Mouse (Mus musculus) heart, embryonic 10.5 days (tissue): Measurements from ENCODE around the gene Fam114a2. TPM values are rescaled to one million over a fixed set of nuclear protein-coding genes. Genes with fewer than 3 reads are reported as not detected.
"Not testable (repeated sequence)": the region's sequence is repeated elsewhere in the genome, so short reads cannot be mapped to it uniquely, and the experiment has no call there.

Experiments
- DNase-seq: peaks from one replicate; pipeline ENCODE4 v3.0.0-alpha.2; 2017; ENCODE audit warnings: low spot score
- H3K27ac ChIP-seq: fragments of 300-500 bp; sonication (generic); 2 replicates; pipeline ENCODE4 v1.5.1; 2016; ENCODE audit warnings: mild to moderate bottlenecking
- H3K27me3 ChIP-seq: fragments of 300-500 bp; sonication (generic); 2 replicates; pipeline ENCODE4 v1.6.1; 2016; ENCODE audit warnings: mild to moderate bottlenecking; ENCODE audit not compliant: poor library complexity, insufficient read depth, severe bottlenecking
- H3K36me3 ChIP-seq: fragments of 300-500 bp; sonication (generic); 2 replicates; pipeline ENCODE4 v1.6.1; 2016; ENCODE audit warnings: mild to moderate bottlenecking, moderate library complexity
- H3K4me1 ChIP-seq: fragments of 300-500 bp; sonication (generic); 2 replicates; pipeline ENCODE4 v1.6.1; 2016; ENCODE audit warnings: mild to moderate bottlenecking
- H3K4me3 ChIP-seq: fragments of 300-500 bp; sonication (generic); 2 replicates; pipeline ENCODE4 v1.5.1; 2016; ENCODE audit warnings: mild to moderate bottlenecking, moderate library complexity
- H3K9me3 ChIP-seq: fragments of 300-500 bp; sonication (generic); 2 replicates; pipeline ENCODE4 v1.6.1; 2016; ENCODE audit warnings: mild to moderate bottlenecking, moderate library complexity
- WGBS: fragments of 180-500 bp; shearing (Covaris S2); methylation state at CpG from one replicate; pipeline ENCODE4 v1.1.7; 2016; 5-methylcytosine and 5-hydroxymethylcytosine counted together
- polyA plus RNA-seq: library from polyadenylated mRNA; unstranded; fragments of >200 nt; fragmentation: Nextera tagmentation; extraction: Ambion mirVana; gene quantifications from 2 replicates; pipeline ENCODE4 v1.2.1, GENCODE M21; 2016

Fam114a2 gene
- polyA plus RNA-seq: 68.2 and 75.6 TPM in 2 replicates

DNA sequence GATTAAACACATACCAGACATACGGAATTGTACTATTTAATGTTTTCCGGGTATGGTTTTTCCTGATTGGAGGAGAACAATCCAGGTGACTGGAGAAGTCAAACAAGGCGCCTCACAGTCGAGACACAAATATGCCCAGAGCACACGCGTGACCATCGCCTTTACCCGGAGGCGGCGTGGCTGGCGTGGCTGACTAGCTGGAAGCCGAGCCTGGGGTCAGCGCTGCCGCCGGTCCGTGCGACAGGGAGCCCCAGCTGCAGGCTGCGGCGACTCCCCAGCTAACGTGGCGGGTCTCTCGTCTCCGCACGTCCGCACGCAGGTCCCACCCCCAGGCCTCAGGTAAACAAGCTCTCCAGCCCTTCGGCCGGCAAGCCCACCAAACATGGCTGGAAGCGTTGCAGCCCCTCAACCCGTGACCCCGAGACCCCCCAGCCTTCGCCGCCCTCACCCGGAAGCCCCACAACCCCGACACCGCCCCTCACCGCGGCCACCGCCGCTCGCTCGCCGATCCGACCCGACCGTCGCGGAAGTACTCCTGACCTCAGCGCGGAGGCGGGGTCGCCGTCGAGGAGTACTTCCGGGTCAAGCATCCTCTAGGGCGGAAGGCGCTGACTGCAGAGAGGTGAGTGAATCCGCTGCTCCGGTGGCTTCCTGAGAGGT, at the start of gene Fam114a2, which contains the start of gene Mfap3:
TSS of gene Fam114a2 (minus strand) at position 527 of the 660 bp plus-strand sequence.
TSS of gene Mfap3 (plus strand) at position 574 of the 660 bp plus-strand sequence.
- Histone ChIP-seq H3K9me3 (no peaks in the 10 kb centered on the region), H3K27ac (peak within 1 kb of the TSS; percentile 96), H3K36me3 (peaks cover 22% of the 10 kb centered on the region), H3K27me3 (no peaks in the 10 kb centered on the region), H3K4me1 (peaks cover 13% of the 10 kb centered on the region), H3K4me3 (peak within 1 kb of the TSS; percentile 78)
- WGBS: under 1% methylated on average over 59 of the region's 59 CpGs
- DNase-seq: peak; percentile 96

DNA sequence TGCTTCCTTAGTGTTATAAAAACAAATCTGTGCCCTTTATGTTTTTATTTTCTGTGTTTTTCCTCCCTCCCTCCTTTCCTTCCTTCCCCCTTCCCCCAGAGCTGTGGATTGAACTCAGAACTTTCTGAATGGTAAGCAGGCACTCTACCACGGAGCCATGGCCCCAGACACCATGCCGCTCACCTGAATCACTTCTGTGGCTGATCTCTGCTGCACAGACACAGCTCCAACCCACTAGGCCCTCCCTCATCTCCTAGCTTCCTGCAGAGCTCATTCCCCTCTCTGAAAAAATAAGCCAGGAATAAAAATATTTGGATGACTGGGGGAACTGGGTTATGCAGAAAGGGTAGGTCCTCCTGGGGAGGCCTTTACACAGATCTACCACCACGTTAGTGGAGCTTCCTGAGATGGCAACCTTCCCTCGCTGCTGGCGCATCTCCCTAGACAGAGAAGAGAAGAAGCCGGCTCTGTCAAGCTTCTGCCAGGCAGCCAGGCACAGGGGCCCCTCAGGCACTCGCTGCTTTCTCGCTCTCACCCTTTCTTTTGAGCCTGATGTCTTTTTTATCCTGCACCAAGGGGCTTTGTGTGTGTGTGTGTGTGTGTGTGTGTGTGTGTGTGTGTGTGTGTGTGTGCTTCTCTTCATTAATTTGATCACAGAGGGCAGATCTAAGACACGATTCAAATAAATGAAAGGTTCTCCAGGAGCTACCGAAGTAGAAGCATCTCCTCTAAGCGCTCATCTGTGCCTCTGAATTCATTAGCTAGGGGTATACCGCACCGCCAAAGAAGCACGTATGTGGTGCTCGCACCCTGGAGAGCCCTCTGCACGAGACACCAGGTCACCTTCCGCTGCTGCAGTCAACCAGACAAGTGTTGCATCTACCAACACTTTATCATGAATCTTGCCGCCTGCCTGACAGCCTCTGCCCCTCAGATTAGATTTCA, 47.9 kb upstream of the Fam114a2 start:
- WGBS: 29% methylated on average over 18 of the region's 18 CpGs
- Histone ChIP-seq H3K9me3 (no peaks in the 10 kb centered on the region), H3K36me3 (no peaks in the 10 kb centered on the region), H3K4me3 (peak overlapping the region; percentile 22; the same call in 1 of the 2 replicates), H3K4me1 (peaks cover 21% of the 10 kb centered on the region), H3K27me3 (peaks cover 32% of the 10 kb centered on the region; the same call in 1 of the 2 replicates), H3K27ac (0 out of 2 replicates have a peak overlapping the region, but pooled peaks have one; percentile 36)
- no peak for DNase-seq

DNA sequence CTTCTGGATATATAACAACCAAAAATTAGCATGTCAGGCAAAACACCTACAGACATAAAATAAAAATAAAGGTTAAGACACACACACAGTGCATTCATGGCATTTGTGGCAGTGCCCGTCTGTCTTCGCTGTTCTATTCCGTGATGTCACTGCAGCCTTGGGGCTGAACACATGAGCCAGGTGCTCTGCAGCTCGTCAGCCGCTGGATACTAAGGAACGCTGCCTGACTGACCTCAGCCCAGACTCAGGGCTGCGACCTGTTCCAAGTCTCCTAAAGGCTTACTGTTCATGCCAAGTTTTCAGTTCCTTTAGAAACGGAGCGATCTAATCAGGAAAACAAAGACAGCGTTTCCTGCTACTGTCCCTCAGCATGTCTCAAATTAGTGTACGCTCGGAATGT, 46.1 kb upstream of the Fam114a2 start:
- peaks cover 28% of the 10 kb centered on the region; the same call in 1 of the 2 replicates for H3K27me3 ChIP-seq
- no peak overlapping the region for H3K27ac ChIP-seq
- 54% methylated on average over 12 of the region's 12 CpGs for WGBS
- H3K4me3 ChIP-seq: no peak overlapping the region
- H3K9me3 ChIP-seq: no peaks in the 10 kb centered on the region
- H3K4me1 ChIP-seq: peaks cover 21% of the 10 kb centered on the region
- H3K36me3 ChIP-seq: no peaks in the 10 kb centered on the region
- no peak for DNase-seq

DNA sequence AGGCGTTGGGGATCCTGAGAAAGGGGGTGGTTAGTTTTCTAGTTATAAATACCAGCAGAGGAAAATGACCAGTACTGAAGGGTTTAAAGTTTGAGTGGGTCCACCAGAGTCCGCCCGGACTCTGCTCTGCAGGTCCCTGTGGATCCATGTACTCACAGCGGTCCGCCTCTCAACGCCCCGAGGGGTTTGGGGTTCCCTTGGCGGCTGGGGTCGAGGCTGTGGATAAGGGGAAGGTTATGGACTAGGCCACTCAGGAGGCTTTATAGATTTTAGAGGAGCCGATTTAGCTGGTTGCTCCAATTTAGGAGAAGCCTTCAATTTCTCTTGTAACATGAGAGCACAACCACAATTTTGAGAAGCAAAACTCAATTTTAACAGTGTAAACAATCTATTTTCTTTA, 39.5 kb upstream of the Fam114a2 start:
- H3K4me1 ChIP-seq, H3K36me3 ChIP-seq, H3K27me3 ChIP-seq, H3K4me3 ChIP-seq, DNase-seq, H3K27ac ChIP-seq, H3K9me3 ChIP-seq: not testable (repeated sequence)
- WGBS: 87% methylated on average over 10 of the region's 10 CpGs

DNA sequence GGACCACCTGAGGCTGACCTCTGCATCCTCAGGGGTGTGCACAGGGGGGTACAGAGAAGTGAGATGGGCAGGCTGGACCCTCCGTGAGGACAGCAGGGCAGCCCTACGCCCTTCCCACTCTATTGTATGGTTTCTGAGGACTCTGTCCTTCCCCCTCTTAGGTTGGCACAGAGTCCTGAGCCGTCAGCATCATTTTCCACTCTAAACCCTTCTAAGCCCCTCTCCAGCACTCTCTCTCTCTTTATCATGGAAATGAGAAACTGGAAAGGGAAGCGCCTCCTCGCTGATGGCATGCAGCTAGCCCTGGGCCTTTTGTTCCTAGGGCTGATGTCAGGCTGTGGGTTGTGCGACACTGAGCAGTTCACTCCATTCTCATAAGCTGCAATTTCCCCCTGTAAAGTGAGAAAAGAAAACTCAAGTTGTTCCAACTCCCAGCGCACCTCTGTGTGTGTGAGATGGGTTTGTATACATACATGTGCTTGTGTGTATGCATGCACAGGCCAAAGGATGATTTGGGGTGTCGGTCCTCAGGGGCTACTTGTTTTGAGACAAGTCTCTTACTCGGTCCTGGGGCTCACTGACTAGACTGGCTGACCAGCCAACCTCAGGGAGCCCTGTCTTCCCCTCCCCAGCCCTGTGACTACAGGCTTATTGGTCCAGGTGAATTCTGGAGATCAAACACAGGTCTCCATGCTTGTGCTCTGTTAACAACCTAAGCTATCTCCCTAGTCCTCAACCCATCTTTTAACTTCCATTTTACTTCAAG, 34.8 kb upstream of the Fam114a2 start:
- DNase-seq: no peak
- peaks cover 4% of the 10 kb centered on the region for H3K4me1 ChIP-seq
- no peak overlapping the region for H3K27ac ChIP-seq
- 60% methylated on average over 9 of the region's 9 CpGs for WGBS
- no peaks in the 10 kb centered on the region for H3K36me3 ChIP-seq
- no peaks in the 10 kb centered on the region for H3K9me3 ChIP-seq
- H3K27me3 ChIP-seq: no peaks in the 10 kb centered on the region
- no peak overlapping the region for H3K4me3 ChIP-seq

DNA sequence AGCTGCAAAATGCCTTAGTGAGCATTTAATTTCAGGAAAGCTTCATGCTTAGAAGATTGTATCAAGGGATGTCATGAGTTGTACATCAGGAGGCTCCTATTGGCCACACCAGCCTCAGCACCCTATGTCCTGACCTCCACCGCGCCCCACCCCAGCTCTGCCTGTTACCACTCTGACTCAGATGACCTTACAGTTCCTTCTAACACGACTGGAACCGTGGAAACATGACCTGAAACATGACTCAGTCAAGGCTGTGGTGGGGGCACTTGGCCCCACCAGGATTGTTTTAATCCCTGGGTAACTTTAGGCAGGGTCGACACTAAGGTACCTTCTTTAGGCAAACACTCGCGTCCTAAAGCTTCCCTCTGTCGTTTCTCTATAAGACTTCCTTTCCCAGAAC, 32.6 kb upstream of the Fam114a2 start:
- Histone ChIP-seq H3K9me3 (no peaks in the 10 kb centered on the region), H3K27ac (no peak overlapping the region), H3K27me3 (no peaks in the 10 kb centered on the region), H3K4me1 (peaks cover 4% of the 10 kb centered on the region), H3K4me3 (no peak overlapping the region), H3K36me3 (no peaks in the 10 kb centered on the region)
- 83% methylated on average over 8 of the region's 8 CpGs for whole genome bisulfite sequencing
- DNase-seq: no peak

DNA sequence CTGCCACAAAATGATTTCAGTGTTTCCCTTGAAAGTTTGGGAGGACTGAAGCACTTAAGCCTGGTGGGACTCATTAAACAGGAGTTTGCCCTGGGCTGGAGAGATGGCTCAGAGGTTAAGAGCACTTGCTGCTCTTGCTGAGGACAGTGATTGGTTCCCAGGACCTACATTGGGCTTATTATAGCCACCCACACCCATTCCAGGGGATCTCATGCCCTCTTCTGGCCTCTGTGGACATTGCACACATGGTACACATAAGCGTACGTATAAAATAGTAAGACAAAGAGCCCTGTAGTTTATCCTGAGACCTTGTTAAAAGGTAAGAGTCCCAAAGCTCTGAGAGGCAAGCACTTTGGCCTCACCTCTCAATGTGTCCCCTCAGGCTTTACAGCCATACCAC, 31.8 kb upstream of the Fam114a2 start:
- 91% methylated on average over 2 of the region's 2 CpGs for WGBS
- H3K36me3 ChIP-seq: no peaks in the 10 kb centered on the region
- peaks cover 4% of the 10 kb centered on the region for H3K4me1 ChIP-seq
- H3K4me3 ChIP-seq: no peak overlapping the region
- H3K9me3 ChIP-seq: no peaks in the 10 kb centered on the region
- H3K27ac ChIP-seq: no peak overlapping the region
- no peak for DNase-seq
- H3K27me3 ChIP-seq: no peaks in the 10 kb centered on the region

DNA sequence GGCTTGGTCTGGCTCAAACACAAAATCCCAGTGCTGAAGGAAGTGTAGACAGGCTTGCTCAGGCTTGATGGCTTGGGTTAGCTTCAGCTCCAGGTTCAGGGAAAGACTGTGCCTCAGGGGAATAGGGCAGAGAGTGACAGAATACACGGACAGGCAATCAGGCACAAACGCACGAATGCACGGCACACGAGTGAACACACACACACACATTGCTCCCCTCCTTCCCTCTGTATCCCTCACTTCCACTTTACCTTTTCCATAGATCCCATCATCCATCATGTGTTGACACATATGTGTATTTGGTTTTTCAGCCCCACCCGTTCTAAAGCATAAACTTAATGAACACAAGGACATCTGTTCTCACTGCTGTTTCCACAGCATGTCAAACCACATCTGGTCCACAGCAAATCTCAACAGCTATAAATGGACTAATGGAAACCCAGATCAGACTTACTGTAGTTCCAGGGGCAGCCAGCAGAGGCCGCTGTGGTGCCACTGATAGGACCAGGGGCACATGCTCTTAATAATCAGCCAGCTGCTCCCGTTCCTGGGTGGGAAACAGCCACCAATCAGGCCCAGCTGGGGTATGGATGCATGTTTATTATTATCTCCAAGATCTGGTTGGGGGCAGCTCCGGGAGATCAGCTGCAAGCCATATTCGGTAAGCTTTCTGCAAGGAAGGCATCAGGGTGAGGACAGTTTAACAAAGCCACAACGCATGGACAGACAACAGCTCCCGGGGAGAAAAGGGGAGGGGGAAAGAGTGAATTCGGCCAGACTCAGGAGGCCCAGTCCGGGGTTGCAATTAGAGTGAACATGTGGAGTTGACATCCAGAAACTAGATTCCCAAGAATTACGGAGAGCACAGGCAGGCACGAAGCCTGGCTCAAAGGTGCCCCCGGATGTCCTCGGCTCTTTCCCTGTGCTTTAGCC, 30.5 kb upstream of the Fam114a2 start:
- H3K27ac ChIP-seq: no peak overlapping the region
- peak; percentile 90 for DNase-seq
- H3K9me3 ChIP-seq: no peaks in the 10 kb centered on the region
- H3K27me3 ChIP-seq: no peaks in the 10 kb centered on the region
- peak overlapping the region; percentile 22; the same call in 1 of the 2 replicates for H3K4me3 ChIP-seq
- WGBS: 39% methylated on average over 18 of the region's 18 CpGs
- no peaks in the 10 kb centered on the region for H3K36me3 ChIP-seq
- peaks cover 4% of the 10 kb centered on the region for H3K4me1 ChIP-seq

DNA sequence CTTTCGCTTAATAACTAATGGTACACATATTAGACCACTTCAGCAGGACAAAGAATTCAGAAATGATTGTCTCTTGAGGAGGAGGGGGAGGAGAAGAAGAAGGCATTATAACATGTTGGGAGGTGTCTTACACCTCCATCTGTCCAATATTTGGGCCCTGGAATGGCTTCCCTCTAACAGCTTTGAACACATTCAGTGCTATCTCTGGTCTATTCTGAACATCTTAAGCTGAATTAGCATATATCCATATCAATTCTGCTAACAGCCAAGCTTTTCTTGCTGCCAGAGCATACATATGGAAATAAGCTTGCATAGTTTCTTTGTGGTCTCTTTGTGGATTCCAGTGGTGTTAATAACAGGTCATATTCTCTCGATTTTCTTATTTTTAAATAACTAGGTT, 22.3 kb upstream of the Fam114a2 start:
- Histone ChIP-seq H3K4me3 (no peak overlapping the region), H3K27me3 (no peaks in the 10 kb centered on the region), H3K4me1 (no peaks in the 10 kb centered on the region), H3K9me3 (no peaks in the 10 kb centered on the region), H3K36me3 (no peaks in the 10 kb centered on the region), H3K27ac (no peak overlapping the region)
- DNase-seq: no peak
- WGBS: 90% methylated on average over 2 of the region's 2 CpGs

DNA sequence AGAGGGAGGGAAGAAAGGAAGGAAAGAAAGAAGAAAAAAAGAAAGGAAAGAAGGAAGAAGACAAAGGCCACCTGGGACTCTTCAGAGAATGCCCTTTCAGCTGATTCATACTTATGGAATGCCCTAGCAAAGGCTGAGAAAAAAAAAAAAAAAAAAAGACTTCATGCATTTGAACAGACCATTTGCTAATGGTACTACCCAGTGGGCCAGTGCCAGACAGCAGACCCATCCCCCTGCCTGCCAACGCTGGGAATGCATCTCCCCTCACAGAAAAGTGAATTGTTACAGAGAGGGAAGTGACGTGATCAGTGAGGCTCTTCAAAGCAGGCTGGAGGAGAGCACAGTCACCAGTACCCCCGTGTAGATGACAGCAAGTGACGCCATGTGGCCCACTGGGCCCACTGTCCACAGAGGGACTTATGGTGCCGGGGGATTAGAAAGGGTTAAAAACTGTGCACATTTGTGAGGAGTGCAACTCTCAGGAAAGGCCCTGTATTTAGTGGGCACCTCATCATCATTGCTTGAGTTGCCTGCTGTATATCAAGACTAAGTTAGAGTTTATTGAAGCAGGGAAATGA, 21.5 kb upstream of the Fam114a2 start:
- no peak for DNase-seq
- no peak overlapping the region for H3K27ac ChIP-seq
- H3K4me1 ChIP-seq: no peaks in the 10 kb centered on the region
- no peaks in the 10 kb centered on the region for H3K27me3 ChIP-seq
- no peaks in the 10 kb centered on the region for H3K9me3 ChIP-seq
- H3K36me3 ChIP-seq: no peaks in the 10 kb centered on the region
- no peak overlapping the region for H3K4me3 ChIP-seq
- WGBS: 71% methylated on average over 5 of the region's 5 CpGs

DNA sequence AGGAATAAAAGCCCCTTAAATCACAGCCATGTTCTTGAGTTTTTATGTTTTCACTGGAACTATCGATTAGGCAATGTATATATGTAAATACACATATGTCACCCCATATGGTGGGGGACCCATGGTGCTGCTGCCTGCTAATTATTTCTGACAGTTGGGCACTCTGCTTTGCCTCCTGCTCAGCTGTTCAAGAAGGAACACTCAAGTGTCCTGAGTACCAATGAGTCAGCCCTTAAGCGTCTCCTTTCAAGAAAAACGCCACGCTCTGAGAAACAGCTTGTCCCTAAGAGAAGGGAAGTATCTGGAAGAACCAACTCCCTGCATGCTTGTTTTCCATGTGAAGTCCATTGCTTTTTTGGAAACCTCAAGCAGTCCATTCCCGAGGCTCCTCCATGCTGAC, 17.5 kb upstream of the Fam114a2 start:
- H3K4me3 ChIP-seq: no peak overlapping the region
- 91% methylated on average over 5 of the region's 5 CpGs for WGBS
- DNase-seq: no peak
- H3K36me3 ChIP-seq: peaks cover 32% of the 10 kb centered on the region
- H3K9me3 ChIP-seq: no peaks in the 10 kb centered on the region
- H3K27ac ChIP-seq: no peak overlapping the region
- no peaks in the 10 kb centered on the region for H3K4me1 ChIP-seq
- no peaks in the 10 kb centered on the region for H3K27me3 ChIP-seq
